Mouse (Mus musculus) forebrain, embryonic 16.5 days (tissue): ENCODE data around the gene Myh9. TPM values are rescaled to one million over a fixed set of nuclear protein-coding genes. Genes with fewer than 3 reads are reported as not detected.

Experiments
- ATAC-seq: fragments of 200-750 bp; cut with Nextera tagmentation; 2 replicates; pipeline ENCODE4 v1.8.0; 2017; ENCODE audit warnings: mild to moderate bottlenecking, moderate library complexity
- H3K27ac ChIP-seq: fragments of 300-500 bp; sonication (generic); 2 replicates; pipeline ENCODE4 v1.5.1; 2014; ENCODE audit warnings: low read length, control low read depth
- H3K27me3 ChIP-seq: fragments of 300-500 bp; sonication (generic); replicated peaks from 2 replicates; pipeline ENCODE4 v1.6.1; 2014; ENCODE audit warnings: low read length; ENCODE audit not compliant: control insufficient read depth, insufficient read depth
- H3K36me3 ChIP-seq: fragments of 300-500 bp; sonication (generic); 2 replicates; pipeline ENCODE4 v1.6.1; 2014; ENCODE audit not compliant: control insufficient read depth, insufficient read depth
- H3K4me1 ChIP-seq: fragments of 300-500 bp; sonication (generic); replicated peaks from 2 replicates; pipeline ENCODE4 v1.6.1; 2014; ENCODE audit warnings: low read length; ENCODE audit not compliant: control insufficient read depth, insufficient read depth
- H3K4me2 ChIP-seq: fragments of 300-500 bp; sonication (generic); 2 replicates; pipeline ENCODE4 v1.6.1; 2014; ENCODE audit warnings: mild to moderate bottlenecking, low read length, control low read depth
- H3K4me3 ChIP-seq: fragments of 300-500 bp; sonication (generic); replicated peaks from 2 replicates; pipeline ENCODE4 v1.5.1; 2014; ENCODE audit warnings: mild to moderate bottlenecking, low read length, control low read depth
- H3K9ac ChIP-seq: fragments of 300-500 bp; sonication (generic); replicated peaks from 2 replicates; pipeline ENCODE4 v1.6.1; 2014; ENCODE audit warnings: low read depth, low read length, control low read depth
- H3K9me3 ChIP-seq: fragments of 300-500 bp; sonication (generic); 2 replicates; pipeline ENCODE4 v1.6.1; 2016; ENCODE audit warnings: low read length; ENCODE audit not compliant: control insufficient read depth
- WGBS: fragments of 180-500 bp; shearing (Covaris S2); extraction: QIAGEN DNeasy Blood & Tissue Kit; methylation state at CpG from one replicate; pipeline ENCODE4 v1.1.7; 2014; 5-methylcytosine and 5-hydroxymethylcytosine counted together
- polyA plus RNA-seq: library from polyadenylated mRNA; unstranded; fragments of >200 nt; fragmentation: Nextera tagmentation; extraction: Ambion mirVana; gene quantifications from 2 replicates; pipeline ENCODE4 v1.2.1, GENCODE M21; 2015

The Myh9 gene
- polyA plus RNA-seq, 1 experiment from 2014 or later, result 13.6 TPM

DNA sequence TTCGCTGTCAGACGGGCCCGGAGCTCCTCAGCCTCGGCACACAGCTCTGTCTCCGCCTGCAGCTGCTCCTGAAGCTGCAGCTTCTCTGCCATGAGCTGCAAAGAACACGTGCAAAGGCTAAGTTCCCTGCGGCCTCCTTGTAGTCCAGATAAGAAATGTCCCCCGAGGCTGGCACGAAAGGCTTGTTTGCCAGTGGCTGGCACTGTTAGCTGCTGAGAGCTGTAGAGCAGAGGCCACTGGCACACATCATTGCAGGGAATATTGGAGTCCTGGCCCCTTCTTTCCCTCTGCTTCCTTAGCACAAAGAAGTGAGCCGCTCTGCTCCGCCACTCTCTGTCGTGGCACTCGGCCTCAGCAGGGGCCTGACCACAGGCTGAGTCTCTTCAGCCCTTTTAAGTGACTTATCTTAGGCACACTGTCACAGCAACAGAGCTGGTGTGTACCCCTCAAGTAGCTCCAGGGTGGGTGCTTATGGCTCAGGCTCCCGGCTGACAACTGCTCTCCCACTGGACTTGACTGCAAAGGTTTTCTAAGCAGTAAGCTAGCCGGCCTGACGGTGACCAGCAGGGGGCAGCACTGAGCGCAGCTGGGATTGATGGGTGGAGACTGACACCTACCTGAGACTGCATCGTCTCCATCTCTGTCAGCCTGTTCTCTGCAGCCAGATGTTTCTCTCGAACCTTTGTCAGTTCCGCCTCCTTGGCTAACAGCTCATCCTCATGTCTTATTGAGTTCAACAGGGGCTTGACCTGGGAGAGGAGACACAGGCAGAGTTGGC, 66.6 kb downstream of the Myh9 start:
- no peak overlapping the region for H3K4me2 ChIP-seq
- H3K4me1 ChIP-seq, result no peaks in the 10 kb centered on the region
- no peak overlapping the region for H3K9ac ChIP-seq
- ATAC-seq, result 0 out of 2 replicates have a peak, but pooled peaks have one; percentile 20
- no peak overlapping the region for H3K27ac ChIP-seq
- H3K36me3 ChIP-seq, result peaks cover 25% of the 10 kb centered on the region
- WGBS, result 69% methylated on average over 20 of the region's 20 CpGs
- H3K4me3 ChIP-seq, result no peak overlapping the region
- H3K27me3 ChIP-seq, result no peaks in the 10 kb centered on the region
- H3K9me3 ChIP-seq, result no peaks in the 10 kb centered on the region

DNA sequence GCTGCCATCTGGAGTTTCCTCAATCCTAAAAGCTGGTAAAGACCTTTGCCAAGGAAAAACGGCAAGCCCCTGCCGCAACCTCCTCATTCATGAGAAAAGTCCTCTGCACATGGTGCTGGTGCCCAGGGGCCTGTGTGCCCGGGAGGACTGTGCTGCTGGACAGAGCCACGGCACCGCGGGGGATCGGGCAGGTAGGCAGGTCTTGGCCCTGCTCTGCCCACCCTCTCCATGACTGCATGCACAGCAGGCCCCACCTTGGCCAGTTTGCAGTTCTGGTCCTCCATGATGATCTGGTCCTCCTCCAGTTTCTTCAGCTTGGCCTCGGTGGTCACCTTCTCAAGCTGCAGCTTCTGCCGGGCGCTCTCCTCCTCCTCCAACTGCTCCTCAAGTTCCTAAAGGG, 67.7 kb downstream of the Myh9 start:
- no peak overlapping the region for H3K4me2 ChIP-seq
- H3K27ac ChIP-seq, result no peak overlapping the region
- WGBS, result 96% methylated on average over 10 of the region's 10 CpGs
- H3K9me3 ChIP-seq, result no peaks in the 10 kb centered on the region
- H3K9ac ChIP-seq, result no peak overlapping the region
- no peaks in the 10 kb centered on the region for H3K27me3 ChIP-seq
- H3K4me3 ChIP-seq, result no peak overlapping the region
- no peaks in the 10 kb centered on the region for H3K4me1 ChIP-seq
- no peak for ATAC-seq
- H3K36me3 ChIP-seq, result peaks cover 28% of the 10 kb centered on the region

GRCm38 (mm10) chr15:77773099-77773915, 68.7 kb downstream of the Myh9 start:
- no peak for ATAC-seq
- H3K4me3 ChIP-seq, result no peak overlapping the region
- 90% methylated on average over 19 of the region's 19 CpGs for WGBS
- H3K9ac ChIP-seq, result no peak overlapping the region
- no peak overlapping the region for H3K27ac ChIP-seq
- H3K27me3 ChIP-seq, result no peaks in the 10 kb centered on the region
- H3K9me3 ChIP-seq, result no peaks in the 10 kb centered on the region
- no peaks in the 10 kb centered on the region for H3K4me1 ChIP-seq
- no peak overlapping the region for H3K4me2 ChIP-seq
- peaks cover 29% of the 10 kb centered on the region for H3K36me3 ChIP-seq

DNA sequence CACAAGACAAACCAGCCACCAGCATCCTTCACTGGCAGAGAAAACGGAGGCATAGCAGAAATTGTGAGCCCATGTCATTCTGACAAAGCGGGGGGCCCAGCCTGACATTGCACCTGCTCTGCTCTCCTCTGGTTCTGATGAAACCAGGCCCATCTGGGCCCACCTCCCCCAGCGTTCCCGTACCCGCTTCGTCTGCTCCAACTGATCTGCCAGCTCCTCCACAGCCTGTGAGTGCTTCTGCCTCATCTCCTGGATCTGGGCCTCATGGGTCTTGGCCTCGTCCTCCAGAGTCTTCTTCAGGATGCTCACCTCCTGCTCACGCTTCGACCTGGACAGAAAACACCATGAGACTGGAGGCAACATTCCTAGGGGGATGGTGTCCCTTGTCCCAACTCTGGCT, 71.0 kb downstream of the Myh9 start:
- no peaks in the 10 kb centered on the region for H3K4me1 ChIP-seq

DNA sequence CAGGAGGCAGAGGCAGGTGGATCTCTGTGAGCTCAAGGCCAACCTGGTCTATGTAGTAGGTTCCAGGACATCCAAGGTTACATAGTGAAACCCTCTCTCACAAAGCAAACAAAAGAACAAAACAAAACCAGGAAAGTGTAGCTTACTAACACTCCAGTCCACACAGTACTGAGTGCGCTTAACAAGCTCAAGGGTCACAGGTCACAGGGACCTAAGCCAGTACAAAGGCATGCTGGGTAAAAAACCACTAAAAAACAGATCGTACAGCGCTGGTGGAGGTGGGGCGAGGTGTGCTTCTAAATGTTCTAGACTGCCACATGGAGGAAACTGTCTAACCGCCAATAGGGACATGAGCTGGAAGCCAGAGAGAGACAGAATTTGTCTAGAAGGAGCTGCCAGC, 71.6 kb downstream of the Myh9 start:
- 95% methylated on average over 5 of the region's 5 CpGs for WGBS
- Histone ChIP-seq H3K4me3 (no peak overlapping the region), H3K4me1 (no peaks in the 10 kb centered on the region), H3K27ac (no peak overlapping the region), H3K36me3 (peaks cover 37% of the 10 kb centered on the region), H3K9ac (no peak overlapping the region), H3K9me3 (no peaks in the 10 kb centered on the region), H3K4me2 (no peak overlapping the region), H3K27me3 (no peaks in the 10 kb centered on the region)
- ATAC-seq, result no peak

More for the DNA sequence above, 71.0 kb downstream of the Myh9 start:
- Histone ChIP-seq H3K4me2 (no peak overlapping the region), H3K4me3 (no peak overlapping the region), H3K27ac (no peak overlapping the region), H3K9me3 (no peaks in the 10 kb centered on the region), H3K36me3 (peaks cover 33% of the 10 kb centered on the region), H3K27me3 (no peaks in the 10 kb centered on the region), H3K9ac (no peak overlapping the region)
- WGBS, result 95% methylated on average over 9 of the region's 9 CpGs
- no peak for ATAC-seq

GRCm38 (mm10) chr15:77766981-77767380, 75.0 kb downstream of the Myh9 start:
- no peaks in the 10 kb centered on the region for H3K4me1 ChIP-seq
- no peak overlapping the region for H3K4me2 ChIP-seq
- H3K9ac ChIP-seq, result no peak overlapping the region
- no peaks in the 10 kb centered on the region for H3K27me3 ChIP-seq
- no peak overlapping the region for H3K4me3 ChIP-seq
- peaks cover 38% of the 10 kb centered on the region for H3K36me3 ChIP-seq
- no peaks in the 10 kb centered on the region for H3K9me3 ChIP-seq
- no peak for ATAC-seq
- WGBS, result 96% methylated on average over 11 of the region's 11 CpGs
- no peak overlapping the region for H3K27ac ChIP-seq

GRCm38 (mm10) chr15:77765484-77766093, 76.4 kb downstream of the Myh9 start:
- Histone ChIP-seq H3K9ac (no peak overlapping the region), H3K4me1 (no peaks in the 10 kb centered on the region), H3K9me3 (no peaks in the 10 kb centered on the region), H3K27me3 (no peaks in the 10 kb centered on the region), H3K27ac (no peak overlapping the region), H3K4me2 (no peak overlapping the region), H3K36me3 (peaks cover 37% of the 10 kb centered on the region), H3K4me3 (no peak overlapping the region)
- WGBS, result 94% methylated on average over 16 of the region's 16 CpGs
- no peak for ATAC-seq

DNA sequence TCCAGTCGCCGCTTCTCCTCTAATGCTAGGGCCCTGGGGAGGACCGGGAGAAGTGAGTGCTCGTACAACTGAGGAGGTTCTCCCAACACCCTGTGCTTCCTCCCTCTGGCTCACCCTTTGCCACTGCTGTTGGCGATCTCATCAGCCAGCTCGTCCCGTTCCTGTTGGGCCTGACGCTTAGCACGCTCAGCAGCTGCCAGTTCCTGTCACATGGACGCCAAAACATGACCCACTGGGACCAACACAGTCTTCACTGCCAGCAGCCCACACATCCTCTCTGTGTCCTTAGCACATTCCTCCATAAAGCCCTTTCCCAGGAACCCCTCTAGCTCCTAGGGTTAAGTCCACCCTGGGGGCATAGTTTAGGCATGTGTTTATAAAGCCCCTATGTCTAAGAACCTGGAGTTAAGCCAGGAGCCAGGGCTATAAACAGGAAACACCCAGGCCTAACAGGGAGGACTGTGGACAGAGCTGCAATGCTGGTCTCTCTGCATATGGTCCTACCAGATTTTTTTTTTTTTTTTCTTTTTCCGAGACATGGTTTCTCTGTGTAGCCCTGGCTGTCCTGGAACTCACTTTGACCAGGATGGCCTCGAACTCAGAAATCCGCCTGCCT, 77.5 kb downstream of the Myh9 start:
- Histone ChIP-seq H3K4me1 (no peaks in the 10 kb centered on the region), H3K27me3 (no peaks in the 10 kb centered on the region), H3K36me3 (peaks cover 32% of the 10 kb centered on the region), H3K27ac (no peak overlapping the region), H3K9ac (no peak overlapping the region), H3K4me3 (no peak overlapping the region), H3K9me3 (no peaks in the 10 kb centered on the region), H3K4me2 (no peak overlapping the region)
- WGBS, result 72% methylated on average over 13 of the region's 13 CpGs
- ATAC-seq, result no peak

DNA sequence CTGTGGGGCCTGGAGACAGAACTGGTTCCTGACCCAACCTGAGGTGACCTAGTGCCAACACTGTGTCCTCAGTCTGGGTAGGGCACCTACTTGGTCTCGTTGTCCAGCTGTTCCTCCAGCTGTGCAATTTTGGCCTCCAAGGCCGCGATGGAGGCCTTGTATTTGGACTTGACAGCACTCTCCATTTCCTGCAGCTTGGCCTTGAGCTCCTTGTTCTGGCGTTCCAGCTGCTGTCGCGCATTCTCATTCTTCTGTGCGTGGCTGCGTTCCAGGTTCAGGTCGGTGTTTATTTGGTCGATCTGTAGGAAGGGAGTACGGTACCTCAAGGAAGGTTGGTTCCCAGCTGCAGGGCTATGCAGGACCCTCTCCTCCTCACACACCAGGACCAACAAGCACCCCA, 78.3 kb downstream of the Myh9 start:
- no peak for ATAC-seq
- no peaks in the 10 kb centered on the region for H3K9me3 ChIP-seq
- H3K27ac ChIP-seq, result no peak overlapping the region
- H3K4me2 ChIP-seq, result no peak overlapping the region
- H3K36me3 ChIP-seq, result peaks cover 29% of the 10 kb centered on the region
- H3K9ac ChIP-seq, result no peak overlapping the region
- H3K27me3 ChIP-seq, result no peaks in the 10 kb centered on the region
- H3K4me3 ChIP-seq, result no peak overlapping the region
- WGBS, result 88% methylated on average over 11 of the region's 11 CpGs
- H3K4me1 ChIP-seq, result no peaks in the 10 kb centered on the region
